Mouse (Mus musculus): ENCODE measurements around the gene Mtfr1l. TPM values are rescaled to one million over a fixed set of nuclear protein-coding genes. Genes with fewer than 3 reads are reported as not detected.

Gene Mtfr1l
- 62.9 TPM for polyA plus RNA-seq (2014; fragmentation: Illumina TruSeq; extraction: RNeasy Lipid Tissue Mini Kit (QIAGEN cat#74804); ENCODE audit: low read depth, low replicate concordance)

GRCm38 (mm10) chr4:134534932-134535786 is at the start of gene Mtfr1l:
Mtfr1l (minus strand) TSS chr4:134535387.

GRCm38 (mm10) chr4:134551494-134552316 is 16.5 kb upstream of the Mtfr1l start, which contains the start of gene Selenon:
Selenon (minus strand) TSS chr4:134552166.

GRCm38 (mm10) chr4:134510845-134511411 is 24.3 kb downstream of the Mtfr1l start, which contains the start of gene Aunip:
Aunip (plus strand) TSS chr4:134510999.

GRCm38 (mm10) chr4:134496595-134497210 is 38.5 kb downstream of the Mtfr1l start, which contains the start of gene Paqr7:
Paqr7 (plus strand) TSS chr4:134496697.

Other genes starting within 250 kb of the Mtfr1l start
- gene Pdik1l, start 247.5 kb downstream of the Mtfr1l start, polyA plus RNA-seq (2014; fragmentation: Illumina TruSeq; extraction: RNeasy Lipid Tissue Mini Kit (QIAGEN cat#74804); ENCODE audit: low read depth, low replicate concordance), result 23.7 TPM
- gene Trim63, start 220.3 kb downstream of the Mtfr1l start, polyA plus RNA-seq (2014; fragmentation: Illumina TruSeq; extraction: RNeasy Lipid Tissue Mini Kit (QIAGEN cat#74804); ENCODE audit: low read depth, low replicate concordance), result not detected
- gene Slc30a2, start 192.2 kb downstream of the Mtfr1l start, polyA plus RNA-seq (2014; fragmentation: Illumina TruSeq; extraction: RNeasy Lipid Tissue Mini Kit (QIAGEN cat#74804); ENCODE audit: low read depth, low replicate concordance), result 20.3 TPM
- 0.41 TPM for gene Extl1, start 151.5 kb downstream of the Mtfr1l start, polyA plus RNA-seq (2014; fragmentation: Illumina TruSeq; extraction: RNeasy Lipid Tissue Mini Kit (QIAGEN cat#74804); ENCODE audit: low read depth, low replicate concordance)
- 6.1 TPM for gene Pafah2, start 139.1 kb downstream of the Mtfr1l start, polyA plus RNA-seq (2014; fragmentation: Illumina TruSeq; extraction: RNeasy Lipid Tissue Mini Kit (QIAGEN cat#74804); ENCODE audit: low read depth, low replicate concordance)
- 34.7 TPM for gene Stmn1, start 67.1 kb downstream of the Mtfr1l start, polyA plus RNA-seq (2014; fragmentation: Illumina TruSeq; extraction: RNeasy Lipid Tissue Mini Kit (QIAGEN cat#74804); ENCODE audit: low read depth, low replicate concordance)
- 21.2 TPM for gene Paqr7, start 38.7 kb downstream of the Mtfr1l start, polyA plus RNA-seq (2014; fragmentation: Illumina TruSeq; extraction: RNeasy Lipid Tissue Mini Kit (QIAGEN cat#74804); ENCODE audit: low read depth, low replicate concordance)
- gene Aunip, start 24.4 kb downstream of the Mtfr1l start, polyA plus RNA-seq (2014; fragmentation: Illumina TruSeq; extraction: RNeasy Lipid Tissue Mini Kit (QIAGEN cat#74804); ENCODE audit: low read depth, low replicate concordance), result 0.64 TPM
- 4.4 TPM for gene Selenon, start 16.8 kb upstream of the Mtfr1l start, polyA plus RNA-seq (2014; fragmentation: Illumina TruSeq; extraction: RNeasy Lipid Tissue Mini Kit (QIAGEN cat#74804); ENCODE audit: low read depth, low replicate concordance)
- 11.4 TPM for gene Man1c1, start 168.9 kb upstream of the Mtfr1l start, polyA plus RNA-seq (2014; fragmentation: Illumina TruSeq; extraction: RNeasy Lipid Tissue Mini Kit (QIAGEN cat#74804); ENCODE audit: low read depth, low replicate concordance)
- 3.1 TPM for gene Ldlrap1, start 232.6 kb upstream of the Mtfr1l start, polyA plus RNA-seq (2014; fragmentation: Illumina TruSeq; extraction: RNeasy Lipid Tissue Mini Kit (QIAGEN cat#74804); ENCODE audit: low read depth, low replicate concordance)

Data from adrenal gland, adult 10 weeks (tissue).